Mouse (Mus musculus) kidney, embryonic 14.5 days (tissue): ENCODE data around the gene Ulbp1. TPM values are rescaled to one million over a fixed set of nuclear protein-coding genes. Genes with fewer than 3 reads are reported as not detected.

Experiments
- ATAC-seq: fragments of 200-750 bp; cut with Nextera tagmentation; 2 replicates; pipeline ENCODE4 v1.8.0; 2017; ENCODE audit warnings: moderate number of reproducible peaks, mild to moderate bottlenecking, moderate TSS enrichment, moderate library complexity; ENCODE audit not compliant: low FRiP score, low TSS enrichment
- H3K27ac ChIP-seq: fragments of 300-500 bp; sonication (generic); 2 replicates; pipeline ENCODE4 v1.5.1; 2014; ENCODE audit warnings: low read depth, mild to moderate bottlenecking, low read length, moderate library complexity, mixed read lengths
- H3K27me3 ChIP-seq: fragments of 300-500 bp; sonication (generic); 2 replicates; pipeline ENCODE4 v1.6.1; 2014; ENCODE audit warnings: mild to moderate bottlenecking, low read length; ENCODE audit not compliant: control insufficient read depth, insufficient read depth
- H3K36me3 ChIP-seq: fragments of 300-500 bp; sonication (generic); 2 replicates; pipeline ENCODE4 v1.6.1; 2014; ENCODE audit warnings: low read length, mixed read lengths; ENCODE audit not compliant: control insufficient read depth, insufficient read depth
- H3K4me1 ChIP-seq: fragments of 300-500 bp; sonication (generic); 2 replicates; pipeline ENCODE4 v1.6.1; 2014; ENCODE audit warnings: low read length, mixed read lengths; ENCODE audit not compliant: control insufficient read depth, insufficient read depth
- H3K4me2 ChIP-seq: fragments of 300-500 bp; sonication (generic); replicated peaks from 2 replicates; pipeline ENCODE4 v1.6.1; 2014; ENCODE audit warnings: low read depth, mild to moderate bottlenecking, low read length
- H3K4me3 ChIP-seq: fragments of 300-500 bp; sonication (generic); 2 replicates; pipeline ENCODE4 v1.5.1; 2014; ENCODE audit warnings: mild to moderate bottlenecking, low read length
- H3K9ac ChIP-seq: fragments of 300-500 bp; sonication (generic); 2 replicates; pipeline ENCODE4 v1.6.1; 2014; ENCODE audit warnings: low read depth, mild to moderate bottlenecking, low read length, moderate library complexity
- H3K9me3 ChIP-seq: fragments of 300-500 bp; sonication (generic); 2 replicates; pipeline ENCODE4 v1.6.1; 2016; ENCODE audit warnings: low read length; ENCODE audit not compliant: control insufficient read depth
- WGBS: fragments of 180-500 bp; shearing (Covaris S2); extraction: QIAGEN DNeasy Blood & Tissue Kit; methylation state at CpG from one replicate; pipeline ENCODE4 v1.1.7; 2014; 5-methylcytosine and 5-hydroxymethylcytosine counted together
- polyA plus RNA-seq: library from polyadenylated mRNA; unstranded; fragments of >200 nt; fragmentation: Nextera tagmentation; extraction: Ambion mirVana; gene quantifications from 2 replicates; pipeline ENCODE4 v1.2.1, GENCODE M21; 2014

Gene Ulbp1
- polyA plus RNA-seq, 1 experiment from 2014 or later = 3.7 TPM

DNA sequence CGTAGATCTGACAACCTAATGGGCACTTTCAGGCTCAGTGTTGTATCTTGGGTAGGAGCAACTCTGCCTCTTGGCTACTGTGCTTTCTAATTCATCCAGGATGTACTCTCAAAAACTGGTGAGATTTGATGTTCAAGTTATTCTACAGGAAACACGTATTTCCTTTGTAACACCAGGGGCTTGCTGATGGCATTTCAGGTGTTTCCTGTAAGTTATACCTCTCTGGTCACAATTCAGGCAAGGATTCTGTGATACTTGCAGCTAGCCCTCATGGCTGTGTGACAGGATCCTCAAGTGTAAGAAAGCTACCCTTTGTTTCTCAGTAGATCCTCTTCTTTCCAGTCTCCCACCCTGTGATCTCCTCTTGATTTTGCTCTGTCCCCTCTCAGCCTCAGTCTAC is 34.5 kb downstream of the Ulbp1 start:
- H3K36me3 ChIP-seq = no peaks in the 10 kb centered on the region
- ATAC-seq = no peak
- no peaks in the 10 kb centered on the region for H3K27me3 ChIP-seq
- no peak overlapping the region for H3K4me3 ChIP-seq
- 80% methylated on average over 2 of the region's 2 CpGs for WGBS
- no peak overlapping the region for H3K4me2 ChIP-seq
- H3K9ac ChIP-seq = no peak overlapping the region
- H3K27ac ChIP-seq = no peak overlapping the region
- H3K4me1 ChIP-seq = no peaks in the 10 kb centered on the region
- H3K9me3 ChIP-seq = no peaks in the 10 kb centered on the region

DNA sequence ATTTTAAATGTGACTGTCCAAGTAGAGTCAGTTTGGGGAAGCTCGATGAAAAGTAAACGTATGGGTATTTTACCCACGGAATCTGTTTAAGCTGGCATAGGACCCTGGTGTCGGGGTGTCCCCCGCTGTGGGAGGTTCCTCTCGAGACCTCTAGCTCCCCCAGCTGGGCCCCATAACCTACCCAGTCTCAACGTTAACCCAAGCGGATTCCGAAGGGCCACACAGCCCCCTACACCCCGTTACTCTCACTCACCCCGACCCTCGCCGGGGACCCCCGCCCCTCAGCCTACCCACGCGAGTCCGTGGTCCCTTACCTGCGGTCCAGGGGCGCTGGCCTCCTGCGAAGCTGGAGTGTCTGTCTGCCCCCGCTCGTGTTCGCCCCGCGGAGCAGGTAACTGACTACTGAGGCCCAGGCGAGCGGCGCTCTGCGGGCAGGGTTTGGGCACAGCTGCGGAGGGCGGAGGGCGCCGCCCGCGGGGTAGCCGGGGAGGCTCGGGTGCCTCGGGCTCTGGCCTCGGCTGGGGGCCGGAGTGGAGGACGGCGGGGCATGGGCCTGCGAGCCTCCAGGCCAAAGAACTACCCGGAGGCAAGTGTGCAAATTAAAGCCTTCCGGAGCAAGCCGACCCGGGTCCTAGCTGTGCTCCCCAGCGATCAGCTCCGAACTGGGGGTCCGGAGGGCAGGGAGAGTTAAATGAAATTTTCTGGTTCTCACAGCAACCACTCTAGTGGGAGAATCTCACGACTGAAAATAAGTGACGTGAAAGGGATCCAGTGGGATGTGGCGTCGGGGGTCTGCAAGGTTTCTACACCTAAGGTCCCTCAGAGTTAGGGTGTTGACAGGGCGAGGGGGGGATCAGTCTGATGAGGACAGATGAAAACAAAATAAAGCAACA is 80.0 kb downstream of the Ulbp1 start:
- H3K9me3 ChIP-seq = no peaks in the 10 kb centered on the region

DNA sequence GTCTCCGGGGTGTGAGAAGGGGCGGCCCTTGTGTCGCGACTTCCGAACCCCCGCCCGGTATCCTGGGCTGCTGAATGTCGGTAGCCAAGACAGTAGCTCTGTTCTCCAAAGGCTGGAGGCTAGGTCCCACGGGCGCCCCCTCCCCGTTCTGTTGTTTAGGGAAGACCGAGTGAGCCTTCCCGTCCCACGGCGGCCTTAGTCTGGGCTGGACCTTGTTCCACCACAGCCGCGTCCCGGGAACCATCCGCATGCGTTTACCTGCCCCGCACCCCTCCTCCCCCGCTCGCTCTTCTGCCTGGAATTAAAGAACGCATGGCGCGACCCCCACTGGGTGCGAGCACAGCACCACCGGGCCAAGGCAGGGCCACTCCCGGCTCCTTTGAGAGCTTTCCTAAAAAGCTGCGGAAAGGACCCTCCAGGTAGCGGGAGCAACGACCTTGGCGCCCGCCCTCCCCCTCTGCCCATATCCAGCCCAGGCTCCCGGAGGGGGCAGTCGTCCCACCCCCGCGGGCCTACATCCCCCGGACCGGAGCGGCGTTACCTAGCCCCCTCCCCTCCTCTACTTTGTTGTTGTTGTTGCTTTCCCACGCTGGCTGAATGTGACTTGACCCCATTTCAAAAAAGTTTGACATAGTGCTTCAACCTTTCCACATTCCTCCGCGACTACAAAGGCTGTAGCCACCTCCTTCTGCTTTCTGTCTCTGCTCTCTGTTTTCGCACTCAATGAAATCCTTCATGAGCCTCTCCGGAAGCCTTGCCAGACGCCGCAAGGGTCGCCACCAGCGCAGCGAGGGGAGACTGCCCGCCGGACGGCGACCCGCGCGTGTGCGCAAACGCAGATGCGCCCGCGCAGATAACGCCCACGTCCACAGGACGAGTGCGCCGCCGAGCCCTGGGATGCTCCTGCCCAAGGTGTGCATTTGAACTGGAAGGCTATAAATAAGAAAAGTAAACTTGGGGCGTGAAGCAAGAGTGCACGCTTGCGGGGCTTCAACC is 81.2 kb downstream of the Ulbp1 start:
- Histone ChIP-seq H3K27me3 (peaks cover 20% of the 10 kb centered on the region), H3K9me3 (no peaks in the 10 kb centered on the region), H3K4me3 (peak overlapping the region; percentile 57), H3K36me3 (no peaks in the 10 kb centered on the region), H3K27ac (no peak overlapping the region), H3K4me1 (peaks cover 5% of the 10 kb centered on the region; the same call in 1 of the 2 replicates), H3K9ac (0 out of 2 replicates have a peak overlapping the region, but pooled peaks have one; percentile 34), H3K4me2 (peak overlapping the region; percentile 99)
- peak; percentile 51 for ATAC-seq
- 1% methylated on average over 71 of the region's 73 CpGs for WGBS

More for the DNA sequence above, 80.0 kb downstream of the Ulbp1 start:
- WGBS = 8% methylated on average over 55 of the region's 55 CpGs
- peak; percentile 43; the same call in 1 of the 2 replicates for ATAC-seq
- peaks cover 20% of the 10 kb centered on the region for H3K27me3 ChIP-seq
- H3K27ac ChIP-seq = no peak overlapping the region
- H3K4me3 ChIP-seq = peak overlapping the region; percentile 57
- peaks cover 5% of the 10 kb centered on the region; the same call in 1 of the 2 replicates for H3K4me1 ChIP-seq
- no peaks in the 10 kb centered on the region for H3K36me3 ChIP-seq
- peak overlapping the region; percentile 99 for H3K4me2 ChIP-seq
- 0 out of 2 replicates have a peak overlapping the region, but pooled peaks have one; percentile 23 for H3K9ac ChIP-seq

DNA sequence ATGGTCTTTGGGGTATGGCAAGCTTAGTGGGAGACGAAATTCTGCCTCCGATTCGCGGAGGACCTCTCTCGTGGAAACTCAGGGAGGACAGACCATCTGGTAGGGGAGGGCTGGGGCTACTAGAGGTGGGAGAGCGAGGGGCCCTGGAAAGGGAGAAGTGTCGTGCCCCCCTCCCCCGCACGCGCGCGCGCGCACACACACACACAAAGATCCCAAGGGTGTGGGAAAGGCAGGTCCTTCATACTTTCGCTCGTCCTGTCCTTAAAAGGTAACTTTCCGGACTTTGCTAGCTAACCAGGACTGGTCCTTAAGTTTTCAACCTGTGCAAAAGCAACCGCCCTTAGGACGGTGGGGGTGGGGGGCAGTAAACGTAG is 81.9 kb downstream of the Ulbp1 start:
- peak; percentile 34 for ATAC-seq
- Histone ChIP-seq H3K9ac (0 out of 2 replicates have a peak overlapping the region, but pooled peaks have one; percentile 48), H3K27me3 (peaks cover 20% of the 10 kb centered on the region), H3K4me2 (peak overlapping the region; percentile 99), H3K36me3 (no peaks in the 10 kb centered on the region), H3K27ac (no peak overlapping the region), H3K9me3 (no peaks in the 10 kb centered on the region), H3K4me1 (peaks cover 5% of the 10 kb centered on the region; the same call in 1 of the 2 replicates), H3K4me3 (peak overlapping the region; percentile 57)
- WGBS = under 1% methylated on average over 20 of the region's 20 CpGs

DNA sequence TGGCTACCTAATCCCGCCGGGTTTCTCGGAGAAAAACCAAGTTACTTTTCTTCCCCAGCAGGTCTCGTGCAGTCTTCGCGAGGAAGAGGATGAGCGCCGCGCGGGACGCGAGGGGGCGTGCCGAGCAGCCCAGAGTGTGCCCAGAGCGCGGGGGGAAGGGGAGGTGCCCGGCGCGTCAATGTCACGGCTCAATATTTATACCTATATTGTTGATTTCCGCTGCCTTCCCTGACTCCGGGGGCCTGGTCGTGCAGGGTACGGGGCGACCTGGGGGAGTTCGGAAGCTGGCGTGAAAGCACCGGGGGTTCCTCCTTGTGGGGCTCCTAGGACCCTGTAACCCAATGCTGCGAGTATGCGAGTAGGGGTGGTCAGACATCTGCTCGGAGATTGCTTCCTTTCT is 82.3 kb downstream of the Ulbp1 start:
- Histone ChIP-seq H3K9me3 (no peaks in the 10 kb centered on the region), H3K36me3 (no peaks in the 10 kb centered on the region), H3K4me3 (peak overlapping the region; percentile 57), H3K4me1 (peaks cover 5% of the 10 kb centered on the region; the same call in 1 of the 2 replicates), H3K27me3 (peaks cover 20% of the 10 kb centered on the region), H3K4me2 (peak overlapping the region; percentile 99), H3K27ac (no peak overlapping the region), H3K9ac (peak overlapping the region; percentile 48)
- peak; percentile 56; the same call in 1 of the 2 replicates for ATAC-seq
- WGBS = under 1% methylated on average over 31 of the region's 31 CpGs

Other genes starting within 250 kb of the Ulbp1 start
- 1.2 TPM in 2 replicates for gene Lrp11, start 116.2 kb upstream of the Ulbp1 start, polyA plus RNA-seq
- gene Nup43, start 193.9 kb upstream of the Ulbp1 start, polyA plus RNA-seq = 70.1 and 71.3 TPM in 2 replicates
- gene Pcmt1, start 207.5 kb upstream of the Ulbp1 start, polyA plus RNA-seq = 109 TPM in 2 replicates
- 8.7 and 17.2 TPM in 2 replicates for gene Lats1, start 207.6 kb upstream of the Ulbp1 start, polyA plus RNA-seq